Mouse (Mus musculus): ENCODE results near the gene Foxn1. TPM values are rescaled to one million over a fixed set of nuclear protein-coding genes. Genes with fewer than 3 reads are reported as not detected.

Gene Foxn1
- polyA plus RNA-seq, 1 experiment from 2014 or later = not detected

Other genes with a start within 250 kb of the Foxn1 start
- gene Traf4, start 221.0 kb downstream of the Foxn1 start, polyA plus RNA-seq (2015; fragmentation: Nextera tagmentation; extraction: Ambion mirVana) = 73.9 and 79.8 TPM in 2 replicates
- 14.9 and 17.1 TPM in 2 replicates for gene Nek8, start 209.9 kb downstream of the Foxn1 start, polyA plus RNA-seq (2015; fragmentation: Nextera tagmentation; extraction: Ambion mirVana)
- 39.5 and 44.2 TPM in 2 replicates for gene Tlcd1, start 209.8 kb downstream of the Foxn1 start, polyA plus RNA-seq (2015; fragmentation: Nextera tagmentation; extraction: Ambion mirVana)
- 1,166 and 1,241 TPM in 2 replicates for gene Rpl23a, start 203.0 kb downstream of the Foxn1 start, polyA plus RNA-seq (2015; fragmentation: Nextera tagmentation; extraction: Ambion mirVana)
- gene Rab34, start 198.1 kb downstream of the Foxn1 start, polyA plus RNA-seq (2015; fragmentation: Nextera tagmentation; extraction: Ambion mirVana) = 71.0 and 73.4 TPM in 2 replicates
- gene Proca1, start 193.2 kb downstream of the Foxn1 start, polyA plus RNA-seq (2015; fragmentation: Nextera tagmentation; extraction: Ambion mirVana) = 1.8 and 2.3 TPM in 2 replicates
- 72.7 and 74.8 TPM in 2 replicates for gene Sdf2, start 140.8 kb downstream of the Foxn1 start, polyA plus RNA-seq (2015; fragmentation: Nextera tagmentation; extraction: Ambion mirVana)
- gene Supt6, start 140.6 kb downstream of the Foxn1 start, polyA plus RNA-seq (2015; fragmentation: Nextera tagmentation; extraction: Ambion mirVana) = 19.6 and 21.1 TPM in 2 replicates
- gene 2610507B11Rik, start 124.8 kb downstream of the Foxn1 start, polyA plus RNA-seq (2015; fragmentation: Nextera tagmentation; extraction: Ambion mirVana) = 50.6 and 56.9 TPM in 2 replicates
- 0.32 TPM in 1 of 2 replicates, not detected in the other for gene BC030499, start 95.7 kb downstream of the Foxn1 start, polyA plus RNA-seq (2015; fragmentation: Nextera tagmentation; extraction: Ambion mirVana)
- gene Spag5, start 85.0 kb downstream of the Foxn1 start, polyA plus RNA-seq (2015; fragmentation: Nextera tagmentation; extraction: Ambion mirVana) = 23.4 and 27.3 TPM in 2 replicates
- gene Aldoc, start 63.6 kb downstream of the Foxn1 start, polyA plus RNA-seq (2015; fragmentation: Nextera tagmentation; extraction: Ambion mirVana) = 33.3 and 34.0 TPM in 2 replicates
- 92.9 and 93.1 TPM in 2 replicates for gene Pigs, start 58.1 kb downstream of the Foxn1 start, polyA plus RNA-seq (2015; fragmentation: Nextera tagmentation; extraction: Ambion mirVana)
- gene Unc119, start 43.1 kb downstream of the Foxn1 start, polyA plus RNA-seq (2015; fragmentation: Nextera tagmentation; extraction: Ambion mirVana) = 29.5 and 29.9 TPM in 2 replicates
- gene Slc13a2, start 35.7 kb upstream of the Foxn1 start, polyA plus RNA-seq (2015; fragmentation: Nextera tagmentation; extraction: Ambion mirVana) = 4.6 and 6.7 TPM in 2 replicates
- gene Slc46a1, start 79.1 kb upstream of the Foxn1 start, polyA plus RNA-seq (2015; fragmentation: Nextera tagmentation; extraction: Ambion mirVana) = 11.0 and 12.8 TPM in 2 replicates
- 1.6 and 2.1 TPM in 2 replicates for gene Sarm1, start 111.2 kb upstream of the Foxn1 start, polyA plus RNA-seq (2015; fragmentation: Nextera tagmentation; extraction: Ambion mirVana)
- gene Vtn, start 112.5 kb upstream of the Foxn1 start, polyA plus RNA-seq (2015; fragmentation: Nextera tagmentation; extraction: Ambion mirVana) = 18.1 and 29.3 TPM in 2 replicates
- gene Sebox, start 116.9 kb upstream of the Foxn1 start, polyA plus RNA-seq (2015; fragmentation: Nextera tagmentation; extraction: Ambion mirVana) = not detected in 2 replicates
- gene Tmem199, start 125.6 kb upstream of the Foxn1 start, polyA plus RNA-seq (2015; fragmentation: Nextera tagmentation; extraction: Ambion mirVana) = 60.6 and 62.2 TPM in 2 replicates
- 135 and 146 TPM in 2 replicates for gene Poldip2, start 125.6 kb upstream of the Foxn1 start, polyA plus RNA-seq (2015; fragmentation: Nextera tagmentation; extraction: Ambion mirVana)
- 86.4 and 88.6 TPM in 2 replicates for gene Tnfaip1, start 149.8 kb upstream of the Foxn1 start, polyA plus RNA-seq (2015; fragmentation: Nextera tagmentation; extraction: Ambion mirVana)
- gene Ift20, start 149.8 kb upstream of the Foxn1 start, polyA plus RNA-seq (2015; fragmentation: Nextera tagmentation; extraction: Ambion mirVana) = 118 and 124 TPM in 2 replicates
- gene Tmem97, start 164.2 kb upstream of the Foxn1 start, polyA plus RNA-seq (2015; fragmentation: Nextera tagmentation; extraction: Ambion mirVana) = 228 and 248 TPM in 2 replicates